Mouse (Mus musculus) embryonic facial prominence, embryonic 13.5 days (tissue): ENCODE measurements around the gene Glyctk. TPM values are rescaled to one million over a fixed set of nuclear protein-coding genes. Genes with fewer than 3 reads are reported as not detected.
A peak's percentile ranks its signal among the peaks of the same experiment; 100 is the strongest.

ENCODE experiments used
- ATAC-seq: fragments of 200-750 bp; cut with Nextera tagmentation; 2 replicates; pipeline ENCODE4 v1.8.0; 2017; ENCODE audit warnings: low read depth; ENCODE audit not compliant: insufficient number of reproducible peaks, insufficient read depth, low FRiP score, low TSS enrichment
- H3K27ac ChIP-seq: fragments of 300-500 bp; sonication (generic); 2 replicates; pipeline ENCODE4 v1.5.1; 2015; ENCODE audit warnings: moderate library complexity, mild to moderate bottlenecking, inconsistent platforms
- H3K27me3 ChIP-seq: fragments of 300-500 bp; sonication (generic); 2 replicates; pipeline ENCODE4 v1.6.1; 2015; ENCODE audit warnings: mild to moderate bottlenecking, inconsistent platforms
- H3K36me3 ChIP-seq: fragments of 300-500 bp; sonication (generic); 2 replicates; pipeline ENCODE4 v1.6.1; 2015; ENCODE audit warnings: mild to moderate bottlenecking, inconsistent platforms
- H3K4me1 ChIP-seq: fragments of 300-500 bp; sonication (generic); 2 replicates; pipeline ENCODE4 v1.6.1; 2015; ENCODE audit warnings: inconsistent platforms
- H3K4me2 ChIP-seq: fragments of 300-500 bp; sonication (generic); 2 replicates; pipeline ENCODE4 v1.6.1; 2015; ENCODE audit warnings: moderate library complexity, mild to moderate bottlenecking, inconsistent platforms
- H3K4me3 ChIP-seq: fragments of 300-500 bp; sonication (generic); 2 replicates; pipeline ENCODE4 v1.5.1; 2015; ENCODE audit warnings: mild to moderate bottlenecking, inconsistent platforms
- H3K9ac ChIP-seq: fragments of 300-500 bp; sonication (generic); 2 replicates; pipeline ENCODE4 v1.6.1; 2015; ENCODE audit warnings: mild to moderate bottlenecking, inconsistent platforms
- H3K9me3 ChIP-seq: fragments of 300-500 bp; sonication (generic); 2 replicates; pipeline ENCODE4 v1.6.1; 2016; ENCODE audit warnings: inconsistent platforms
- WGBS: fragments of 180-500 bp; shearing (Covaris S2); methylation state at CpG from one replicate; pipeline ENCODE4 v1.1.7; 2015; ENCODE audit warnings: mixed read lengths; 5-methylcytosine and 5-hydroxymethylcytosine counted together
- polyA plus RNA-seq: library from polyadenylated mRNA; unstranded; fragments of >200 nt; fragmentation: Nextera tagmentation; extraction: Ambion mirVana; gene quantifications from 2 replicates; pipeline ENCODE4 v1.2.1, GENCODE M21; 2015

The Glyctk gene
- 4.3 and 4.6 TPM in 2 replicates for polyA plus RNA-seq

GRCm38 (mm10) chr9:106158037-106158491 is at the start of gene Glyctk:
Gene Glyctk, minus strand, starts transcription at chr9:106158138.
- no peaks in the 10 kb centered on the region for H3K36me3 ChIP-seq
- no peak within 1 kb of the TSS for H3K4me2 ChIP-seq
- H3K27me3 ChIP-seq = no peaks in the 10 kb centered on the region; the same call in 1 of the 2 replicates
- no peak within 1 kb of the TSS for H3K27ac ChIP-seq
- peaks cover 9% of the 10 kb centered on the region; the same call in 1 of the 2 replicates for H3K4me1 ChIP-seq
- WGBS = 82% methylated on average over 6 of the region's 6 CpGs
- H3K9ac ChIP-seq = no peak within 1 kb of the TSS
- no peak for ATAC-seq
- no peaks in the 10 kb centered on the region for H3K9me3 ChIP-seq
- no peak within 1 kb of the TSS for H3K4me3 ChIP-seq

- Histone ChIP-seq H3K9ac (no peak overlapping the region), H3K4me2 (no peak overlapping the region), H3K36me3 (peaks cover 21% of the 10 kb centered on the region), H3K27ac (no peak overlapping the region), H3K4me3 (no peak overlapping the region), H3K9me3 (no peaks in the 10 kb centered on the region), H3K27me3 (no peaks in the 10 kb centered on the region), H3K4me1 (peaks cover 35% of the 10 kb centered on the region)
- ATAC-seq = no peak
- WGBS = 72% methylated on average over 2 of the region's 2 CpGs
Observed at GRCm38 (mm10) chr9:106206515-106206914, 48.6 kb upstream of the Glyctk start.

- Histone ChIP-seq H3K27me3 (no peaks in the 10 kb centered on the region), H3K9ac (no peak overlapping the region), H3K4me2 (no peak overlapping the region), H3K27ac (no peak overlapping the region), H3K4me3 (no peak overlapping the region), H3K9me3 (no peaks in the 10 kb centered on the region), H3K4me1 (peaks cover 30% of the 10 kb centered on the region), H3K36me3 (peaks cover 21% of the 10 kb centered on the region)
- 77% methylated on average over 7 of the region's 7 CpGs for WGBS
- no peak for ATAC-seq
Observed at GRCm38 (mm10) chr9:106205713-106206290, 47.9 kb upstream of the Glyctk start.

DNA sequence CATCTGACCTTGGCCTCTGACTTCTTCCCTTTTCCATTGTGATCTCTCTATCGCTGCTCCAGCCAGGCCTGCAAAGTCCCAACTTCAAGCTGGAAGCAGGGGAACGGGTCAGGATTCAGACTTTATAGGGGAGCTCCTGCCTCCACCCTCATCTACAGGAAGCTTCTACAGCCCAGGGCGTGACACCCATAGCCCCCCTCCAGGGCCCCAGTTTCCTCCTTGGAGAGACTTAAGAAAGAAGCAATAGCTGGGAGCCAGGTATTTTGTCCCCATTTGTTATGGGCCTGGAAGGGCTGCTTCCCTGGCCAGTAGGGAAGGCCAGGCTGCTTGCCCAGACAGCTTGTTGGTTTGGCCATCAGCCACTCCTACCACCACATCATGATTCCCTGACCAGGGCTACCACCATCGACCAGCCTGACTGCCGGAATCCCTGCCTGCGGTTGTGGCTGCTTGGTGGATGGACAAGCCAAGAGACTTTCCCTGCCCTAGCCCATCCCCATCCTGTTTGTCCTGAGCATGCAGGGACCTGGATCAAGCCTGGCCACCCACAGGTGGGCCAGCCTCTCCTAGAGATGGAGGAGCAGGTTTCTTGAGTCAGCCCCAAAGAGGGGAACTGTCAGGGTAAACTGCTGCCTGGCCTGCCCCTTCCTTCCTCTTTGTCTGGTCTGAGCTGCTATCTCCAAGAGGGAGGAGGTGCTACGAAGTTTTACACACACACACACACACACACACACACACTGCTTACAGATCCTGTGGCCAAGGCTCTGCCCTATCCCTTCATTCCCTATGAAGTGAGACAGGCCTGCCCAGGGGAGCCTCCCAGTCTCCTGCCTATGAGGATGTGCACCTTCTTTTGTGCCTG is 46.3 kb upstream of the Glyctk start:
- WGBS = 74% methylated on average over 7 of the region's 7 CpGs
- Histone ChIP-seq H3K4me2 (peak overlapping the region; percentile 65), H3K4me3 (peak overlapping the region; percentile 64), H3K9me3 (no peaks in the 10 kb centered on the region), H3K4me1 (peaks cover 37% of the 10 kb centered on the region), H3K9ac (peak overlapping the region; percentile 77), H3K27me3 (no peaks in the 10 kb centered on the region), H3K27ac (no peak overlapping the region), H3K36me3 (peaks cover 17% of the 10 kb centered on the region)
- no peak for ATAC-seq

- H3K9me3 ChIP-seq = no peaks in the 10 kb centered on the region
- H3K36me3 ChIP-seq = peaks cover 7% of the 10 kb centered on the region
- H3K4me1 ChIP-seq = peaks cover 44% of the 10 kb centered on the region
- H3K4me2 ChIP-seq = peak within 1 kb of the TSS; percentile 65
- H3K9ac ChIP-seq = peak within 1 kb of the TSS; percentile 77
- H3K27ac ChIP-seq = peak within 1 kb of the TSS; percentile 66
- 1% methylated on average over 61 of the region's 61 CpGs for WGBS
- H3K27me3 ChIP-seq = no peaks in the 10 kb centered on the region
- peak within 1 kb of the TSS; percentile 64 for H3K4me3 ChIP-seq
- peak; percentile 88 for ATAC-seq
Observed at GRCm38 (mm10) chr9:106202819-106203636, 45.1 kb upstream of the Glyctk start, which contains the start of gene Twf2. Gene Twf2, plus strand, starts transcription at chr9:106203108.

DNA sequence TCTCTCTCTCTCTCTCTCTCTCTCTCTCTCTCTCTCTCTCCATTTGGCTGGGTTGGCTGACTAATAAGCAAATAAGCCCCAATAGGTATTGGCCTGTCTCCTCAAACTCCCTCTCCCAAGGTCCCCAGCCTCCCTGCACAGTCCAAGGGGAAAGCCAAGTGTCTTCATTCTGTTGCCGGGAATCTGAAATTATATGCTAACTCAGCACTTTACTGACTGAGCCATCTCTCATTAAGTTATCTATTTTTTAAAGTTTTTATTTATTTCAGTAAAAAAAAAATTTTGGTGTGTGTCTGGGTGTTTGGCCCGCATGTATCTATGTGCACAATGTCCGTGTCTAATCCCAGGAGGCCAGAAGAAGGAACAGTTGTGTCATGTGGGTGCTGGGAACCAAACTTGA is 44.0 kb upstream of the Glyctk start:
- no peak overlapping the region for H3K27ac ChIP-seq
- peaks cover 49% of the 10 kb centered on the region for H3K4me1 ChIP-seq
- H3K4me2 ChIP-seq = peak overlapping the region; percentile 65
- H3K4me3 ChIP-seq = peak overlapping the region; percentile 64
- H3K36me3 ChIP-seq = peaks cover 5% of the 10 kb centered on the region; the same call in 1 of the 2 replicates
- no peak for ATAC-seq
- no peaks in the 10 kb centered on the region for H3K27me3 ChIP-seq
- no peaks in the 10 kb centered on the region for H3K9me3 ChIP-seq
- WGBS = 81% methylated on average over 3 of the region's 3 CpGs
- no peak overlapping the region for H3K9ac ChIP-seq

DNA sequence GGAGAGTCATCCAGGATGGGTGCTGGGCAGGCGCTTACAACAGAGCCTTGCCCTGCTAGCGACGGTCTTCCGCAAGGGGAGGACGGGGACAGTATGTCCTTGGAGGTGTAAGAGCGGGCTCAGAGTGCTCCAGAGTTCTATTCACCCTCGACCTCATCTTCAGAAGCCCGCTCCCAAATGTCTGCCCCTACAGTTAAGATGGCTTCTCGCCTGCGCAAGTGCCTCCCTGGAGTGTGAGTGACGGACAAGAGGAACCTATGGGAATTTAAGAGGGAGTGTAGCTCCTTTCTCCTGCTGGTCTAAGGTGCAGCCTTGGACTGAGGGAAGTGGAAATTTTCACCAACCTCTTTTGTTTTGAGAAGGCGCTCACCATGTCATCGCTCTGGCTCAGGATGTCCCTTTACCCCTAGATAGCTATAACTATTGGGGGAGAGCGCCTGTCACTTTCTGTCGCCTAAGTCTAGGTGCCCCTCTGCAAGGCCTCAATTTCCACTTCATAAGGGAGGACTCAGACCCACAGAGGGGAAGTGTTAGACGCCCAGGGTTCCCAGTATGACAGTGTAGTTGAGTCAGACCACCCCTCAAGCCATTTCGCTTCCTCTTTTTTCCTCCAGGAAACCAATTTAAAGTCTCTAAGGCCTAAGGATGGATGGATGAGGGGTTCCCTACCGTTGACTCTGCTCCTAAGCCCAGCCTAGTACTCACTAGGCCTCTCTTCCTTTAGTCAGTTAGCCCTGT is 41.8 kb upstream of the Glyctk start, which contains the start of gene Ppm1m:
Gene Ppm1m (minus strand): TSS at position 212 of the 738 bp plus-strand sequence.
- no peaks in the 10 kb centered on the region for H3K9me3 ChIP-seq
- peaks cover 38% of the 10 kb centered on the region for H3K4me1 ChIP-seq
- peak within 1 kb of the TSS; percentile 86 for H3K9ac ChIP-seq
- no peaks in the 10 kb centered on the region for H3K27me3 ChIP-seq
- peaks cover 23% of the 10 kb centered on the region for H3K36me3 ChIP-seq
- ATAC-seq = no peak
- peak within 1 kb of the TSS; percentile 44; the same call in 1 of the 2 replicates for H3K27ac ChIP-seq
- H3K4me3 ChIP-seq = peak within 1 kb of the TSS; percentile 67
- peak within 1 kb of the TSS; percentile 72 for H3K4me2 ChIP-seq
- WGBS = 44% methylated on average over 18 of the region's 18 CpGs

DNA sequence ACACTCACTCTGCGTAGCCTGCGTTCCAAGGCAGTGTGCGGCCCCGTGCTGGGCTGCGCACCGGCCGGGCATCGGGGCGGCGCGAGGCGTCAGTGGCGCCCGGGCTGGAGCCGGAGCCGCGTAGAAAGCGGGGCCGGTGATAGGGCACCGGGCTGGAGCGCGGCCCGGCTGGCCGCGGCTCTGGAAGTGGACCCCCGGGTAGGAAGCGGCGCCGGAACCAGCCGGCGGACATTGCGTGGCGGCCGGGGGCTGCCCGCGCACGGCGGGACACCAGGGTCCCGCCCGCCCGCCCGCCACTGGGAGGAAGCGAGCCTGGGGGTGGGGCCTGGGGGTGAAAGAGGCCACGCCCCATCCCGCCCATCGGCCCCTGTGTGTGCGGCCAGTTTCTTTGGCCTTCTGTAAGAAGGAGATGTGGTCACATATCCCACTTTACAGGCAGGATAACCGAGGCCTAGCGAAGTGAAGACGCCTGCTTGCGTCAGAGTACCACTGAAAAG is 41.1 kb upstream of the Glyctk start:
- Histone ChIP-seq H3K9ac (peak overlapping the region; percentile 86), H3K4me2 (peak overlapping the region; percentile 72), H3K36me3 (peaks cover 30% of the 10 kb centered on the region), H3K27me3 (no peaks in the 10 kb centered on the region), H3K9me3 (no peaks in the 10 kb centered on the region), H3K4me3 (peak overlapping the region; percentile 67), H3K27ac (0 out of 2 replicates have a peak overlapping the region, but pooled peaks have one; percentile 22), H3K4me1 (peaks cover 31% of the 10 kb centered on the region)
- 1% methylated on average over 40 of the region's 51 CpGs for WGBS
- no peak for ATAC-seq

DNA sequence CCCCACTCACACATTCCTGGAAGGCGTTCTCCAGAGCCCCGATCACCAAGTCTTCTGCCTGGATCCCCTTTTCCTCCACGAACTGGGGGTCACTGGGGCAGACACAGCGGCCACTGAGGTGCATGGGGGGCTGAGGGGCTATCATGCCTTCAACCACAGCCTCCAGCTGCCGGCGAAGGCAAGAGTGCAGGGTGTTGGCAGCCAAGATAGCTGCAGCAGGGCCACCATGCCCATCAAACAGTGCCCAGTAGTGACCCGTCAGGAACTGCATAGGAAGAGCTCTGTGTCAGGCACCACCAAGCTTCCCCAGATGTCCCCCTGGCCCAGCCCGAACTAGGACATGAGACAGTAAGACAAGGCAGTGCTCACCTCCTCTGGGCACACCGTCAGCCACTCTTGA is 39.8 kb upstream of the Glyctk start:
- Histone ChIP-seq H3K4me1 (peaks cover 23% of the 10 kb centered on the region), H3K36me3 (peaks cover 40% of the 10 kb centered on the region), H3K27me3 (no peaks in the 10 kb centered on the region), H3K9me3 (no peaks in the 10 kb centered on the region), H3K4me3 (peak overlapping the region; percentile 67), H3K27ac (no peak overlapping the region), H3K4me2 (peak overlapping the region; percentile 72; the same call in 1 of the 2 replicates), H3K9ac (peak overlapping the region; percentile 86)
- 87% methylated on average over 9 of the region's 9 CpGs for WGBS
- no peak for ATAC-seq

GRCm38 (mm10) chr9:106197081-106197713 is 39.3 kb upstream of the Glyctk start:
- H3K4me1 ChIP-seq = peaks cover 21% of the 10 kb centered on the region
- H3K9ac ChIP-seq = peak overlapping the region; percentile 86
- no peak overlapping the region for H3K4me3 ChIP-seq
- no peak overlapping the region for H3K4me2 ChIP-seq
- H3K27ac ChIP-seq = no peak overlapping the region
- 89% methylated on average over 3 of the region's 3 CpGs for WGBS
- H3K9me3 ChIP-seq = no peaks in the 10 kb centered on the region
- no peak for ATAC-seq
- H3K36me3 ChIP-seq = peaks cover 45% of the 10 kb centered on the region
- no peaks in the 10 kb centered on the region for H3K27me3 ChIP-seq
